Mouse (Mus musculus): ENCODE results near the gene G530012D18Rik. TPM values are rescaled to one million over a fixed set of nuclear protein-coding genes. Genes with fewer than 3 reads are reported as not detected.
"Not testable (repeated sequence)": the region's sequence is repeated elsewhere in the genome, so short reads cannot be mapped to it uniquely, and the experiment has no call there.

The G530012D18Rik gene
- not detected in 2 replicates for polyA plus RNA-seq (2014; fragmentation: Nextera tagmentation; extraction: Ambion mirVana)

- DNase-seq (ENCODE audit: low spot score); H3K9ac ChIP-seq (ENCODE audit: low read length); H3K27ac ChIP-seq (ENCODE audit: low read depth); H3K4me1 ChIP-seq (replicated peaks; ENCODE audit: control insufficient read depth, insufficient read depth, low read length); H3K4me2 ChIP-seq (ENCODE audit: low read length); H3K27me3 ChIP-seq (replicated peaks; ENCODE audit: control insufficient read depth, insufficient read depth, low read length); ATAC-seq (replicated peaks; ENCODE audit: low FRiP score, low TSS enrichment, low read depth); H3K9me3 ChIP-seq (ENCODE audit: control insufficient read depth, low read length); H3K4me3 ChIP-seq (ENCODE audit: low read depth, low read length); H3K36me3 ChIP-seq (ENCODE audit: control insufficient read depth, insufficient read depth, low read length): not testable (repeated sequence)
- WGBS, result 60% methylated on average over 2 of the region's 3 CpGs
Observed at GRCm38 (mm10) chr1:85575376-85575775, at the start of gene G530012D18Rik. Gene G530012D18Rik, plus strand, starts transcription at chr1:85575676.

GRCm38 (mm10) chr1:85526401-85526800, 49.1 kb upstream of the G530012D18Rik start:
- not testable (repeated sequence) for H3K4me1 ChIP-seq (replicated peaks; ENCODE audit: control insufficient read depth, insufficient read depth, low read length); ATAC-seq (replicated peaks; ENCODE audit: low FRiP score, low TSS enrichment, low read depth); H3K4me3 ChIP-seq (ENCODE audit: low read depth, low read length); H3K4me2 ChIP-seq (ENCODE audit: low read length); H3K27me3 ChIP-seq (replicated peaks; ENCODE audit: control insufficient read depth, insufficient read depth, low read length); H3K9ac ChIP-seq (ENCODE audit: low read length); H3K27ac ChIP-seq (ENCODE audit: low read depth); H3K36me3 ChIP-seq (ENCODE audit: control insufficient read depth, insufficient read depth, low read length); DNase-seq (ENCODE audit: low spot score); H3K9me3 ChIP-seq (ENCODE audit: control insufficient read depth, low read length)
- 69% methylated on average over 3 of the region's 3 CpGs for WGBS

DNA sequence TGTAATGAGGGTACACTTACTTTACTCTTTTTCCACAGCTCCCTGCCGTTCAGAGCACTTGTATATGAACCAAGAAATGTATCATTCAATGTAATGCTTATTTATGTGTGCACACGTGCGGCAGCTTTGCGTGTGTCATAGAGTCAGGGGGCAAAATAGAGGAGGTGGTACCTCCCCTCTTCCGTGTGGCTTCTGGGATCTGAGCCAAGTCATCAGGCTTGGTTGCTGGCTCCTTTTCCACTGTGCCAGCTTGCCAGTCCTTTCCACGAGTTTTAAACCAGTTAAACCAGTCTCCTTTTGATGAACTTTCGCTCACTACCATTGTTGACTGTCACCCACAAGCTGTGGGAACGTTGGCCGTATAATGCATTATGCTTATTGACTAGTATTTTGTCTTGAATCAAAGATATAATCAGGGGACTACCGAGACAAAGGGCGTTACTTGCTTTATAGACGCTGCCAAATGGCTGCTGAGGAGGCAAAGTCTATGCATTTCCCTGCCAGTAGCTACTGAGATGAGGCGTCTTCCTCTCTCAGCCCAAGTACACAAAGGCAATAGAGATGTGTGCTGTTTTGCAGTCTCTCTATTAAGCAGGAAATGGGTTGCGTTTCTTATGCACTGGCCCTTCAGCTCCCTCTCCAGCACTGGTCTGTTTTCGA, 46.9 kb upstream of the G530012D18Rik start:
- not testable (repeated sequence) for H3K4me2 ChIP-seq (ENCODE audit: low read length); H3K4me1 ChIP-seq (replicated peaks; ENCODE audit: control insufficient read depth, insufficient read depth, low read length); DNase-seq (ENCODE audit: low spot score); H3K36me3 ChIP-seq (ENCODE audit: control insufficient read depth, insufficient read depth, low read length); H3K9ac ChIP-seq (ENCODE audit: low read length); ATAC-seq (replicated peaks; ENCODE audit: low FRiP score, low TSS enrichment, low read depth); H3K4me3 ChIP-seq (ENCODE audit: low read depth, low read length); H3K9me3 ChIP-seq (ENCODE audit: control insufficient read depth, low read length); H3K27ac ChIP-seq (ENCODE audit: low read depth); H3K27me3 ChIP-seq (replicated peaks; ENCODE audit: control insufficient read depth, insufficient read depth, low read length)
- 78% methylated on average over 13 of the region's 15 CpGs for WGBS

GRCm38 (mm10) chr1:85543818-85544217, 31.7 kb upstream of the G530012D18Rik start:
- H3K9ac ChIP-seq (ENCODE audit: low read length); H3K36me3 ChIP-seq (ENCODE audit: control insufficient read depth, insufficient read depth, low read length); H3K4me2 ChIP-seq (ENCODE audit: low read length); H3K4me1 ChIP-seq (replicated peaks; ENCODE audit: control insufficient read depth, insufficient read depth, low read length); H3K4me3 ChIP-seq (ENCODE audit: low read depth, low read length); DNase-seq (ENCODE audit: low spot score); H3K27me3 ChIP-seq (replicated peaks; ENCODE audit: control insufficient read depth, insufficient read depth, low read length); H3K9me3 ChIP-seq (ENCODE audit: control insufficient read depth, low read length); ATAC-seq (replicated peaks; ENCODE audit: low FRiP score, low TSS enrichment, low read depth); H3K27ac ChIP-seq (ENCODE audit: low read depth): not testable (repeated sequence)
- WGBS, result 90% methylated on average over 3 of the region's 4 CpGs

DNA sequence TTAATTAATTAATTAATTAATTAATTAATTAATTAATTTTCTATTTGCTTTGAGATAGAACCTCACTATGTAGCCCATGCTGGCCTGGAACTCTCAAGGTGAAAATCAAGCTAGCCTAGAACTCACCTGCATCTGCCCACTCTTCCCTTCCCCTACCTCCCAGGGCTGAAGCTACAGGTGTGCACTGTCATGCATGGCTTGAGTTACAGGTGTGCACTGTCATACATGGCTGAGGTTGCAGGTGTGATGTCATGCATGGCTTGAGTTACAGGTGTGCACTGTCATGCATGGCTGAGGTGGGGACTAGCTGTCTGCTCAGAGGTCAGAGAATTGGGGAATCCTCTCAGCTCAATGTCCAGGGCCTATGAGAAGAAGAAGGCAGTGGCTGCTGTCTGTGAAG, 29.0 kb upstream of the G530012D18Rik start:
- not testable (repeated sequence) for H3K9me3 ChIP-seq (ENCODE audit: control insufficient read depth, low read length); H3K27me3 ChIP-seq (replicated peaks; ENCODE audit: control insufficient read depth, insufficient read depth, low read length); H3K4me3 ChIP-seq (ENCODE audit: low read depth, low read length); H3K4me2 ChIP-seq (ENCODE audit: low read length); DNase-seq (ENCODE audit: low spot score); H3K9ac ChIP-seq (ENCODE audit: low read length); ATAC-seq (replicated peaks; ENCODE audit: low FRiP score, low TSS enrichment, low read depth); H3K4me1 ChIP-seq (replicated peaks; ENCODE audit: control insufficient read depth, insufficient read depth, low read length); H3K36me3 ChIP-seq (ENCODE audit: control insufficient read depth, insufficient read depth, low read length); H3K27ac ChIP-seq (ENCODE audit: low read depth)

- not testable (repeated sequence) for H3K9ac ChIP-seq (ENCODE audit: low read length); DNase-seq (ENCODE audit: low spot score); H3K4me2 ChIP-seq (ENCODE audit: low read length); H3K9me3 ChIP-seq (ENCODE audit: control insufficient read depth, low read length); H3K36me3 ChIP-seq (ENCODE audit: control insufficient read depth, insufficient read depth, low read length); ATAC-seq (replicated peaks; ENCODE audit: low FRiP score, low TSS enrichment, low read depth); H3K4me1 ChIP-seq (replicated peaks; ENCODE audit: control insufficient read depth, insufficient read depth, low read length); H3K27me3 ChIP-seq (replicated peaks; ENCODE audit: control insufficient read depth, insufficient read depth, low read length); H3K4me3 ChIP-seq (ENCODE audit: low read depth, low read length); H3K27ac ChIP-seq (ENCODE audit: low read depth)
- WGBS, result 86% methylated on average over 4 of the region's 4 CpGs
Observed at GRCm38 (mm10) chr1:85555261-85555660, 20.2 kb upstream of the G530012D18Rik start.

DNA sequence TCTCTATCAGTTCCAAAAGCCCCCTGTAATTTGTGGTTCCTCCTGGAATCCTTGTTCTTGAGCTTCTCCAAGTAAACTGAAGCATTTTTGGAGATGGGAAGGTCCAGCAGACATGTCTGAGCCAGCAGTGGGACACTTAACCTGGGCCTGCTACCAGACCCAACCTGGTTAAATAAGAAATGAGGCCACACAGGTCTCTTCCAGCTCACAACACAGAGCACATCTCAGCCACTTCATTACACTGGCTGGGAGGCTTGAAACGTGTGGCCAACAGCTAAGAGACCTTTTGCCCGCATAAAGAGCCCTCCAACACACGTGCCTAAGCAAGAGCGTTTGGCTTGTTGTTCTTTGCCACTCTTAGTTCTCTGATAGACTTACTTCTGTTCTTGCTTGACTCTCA, 1.9 kb upstream of the G530012D18Rik start:
- not testable (repeated sequence) for H3K27ac ChIP-seq (ENCODE audit: low read depth); ATAC-seq (replicated peaks; ENCODE audit: low FRiP score, low TSS enrichment, low read depth); H3K4me3 ChIP-seq (ENCODE audit: low read depth, low read length); H3K9ac ChIP-seq (ENCODE audit: low read length); H3K36me3 ChIP-seq (ENCODE audit: control insufficient read depth, insufficient read depth, low read length); H3K4me1 ChIP-seq (replicated peaks; ENCODE audit: control insufficient read depth, insufficient read depth, low read length); H3K27me3 ChIP-seq (replicated peaks; ENCODE audit: control insufficient read depth, insufficient read depth, low read length); H3K9me3 ChIP-seq (ENCODE audit: control insufficient read depth, low read length); DNase-seq (ENCODE audit: low spot score); H3K4me2 ChIP-seq (ENCODE audit: low read length)
- 77% methylated on average over 4 of the region's 4 CpGs for WGBS

- WGBS, result 55% methylated on average over 2 of the region's 3 CpGs
- H3K9ac ChIP-seq (ENCODE audit: low read length); H3K4me2 ChIP-seq (ENCODE audit: low read length); H3K9me3 ChIP-seq (ENCODE audit: control insufficient read depth, low read length); H3K36me3 ChIP-seq (ENCODE audit: control insufficient read depth, insufficient read depth, low read length); ATAC-seq (replicated peaks; ENCODE audit: low FRiP score, low TSS enrichment, low read depth); H3K27me3 ChIP-seq (replicated peaks; ENCODE audit: control insufficient read depth, insufficient read depth, low read length); H3K4me1 ChIP-seq (replicated peaks; ENCODE audit: control insufficient read depth, insufficient read depth, low read length); DNase-seq (ENCODE audit: low spot score); H3K4me3 ChIP-seq (ENCODE audit: low read depth, low read length); H3K27ac ChIP-seq (ENCODE audit: low read depth): not testable (repeated sequence)
Observed at GRCm38 (mm10) chr1:85578372-85579010, 3.0 kb downstream of the G530012D18Rik start.
